Mouse (Mus musculus): ENCODE results near the gene Sparcl1.

DNA sequence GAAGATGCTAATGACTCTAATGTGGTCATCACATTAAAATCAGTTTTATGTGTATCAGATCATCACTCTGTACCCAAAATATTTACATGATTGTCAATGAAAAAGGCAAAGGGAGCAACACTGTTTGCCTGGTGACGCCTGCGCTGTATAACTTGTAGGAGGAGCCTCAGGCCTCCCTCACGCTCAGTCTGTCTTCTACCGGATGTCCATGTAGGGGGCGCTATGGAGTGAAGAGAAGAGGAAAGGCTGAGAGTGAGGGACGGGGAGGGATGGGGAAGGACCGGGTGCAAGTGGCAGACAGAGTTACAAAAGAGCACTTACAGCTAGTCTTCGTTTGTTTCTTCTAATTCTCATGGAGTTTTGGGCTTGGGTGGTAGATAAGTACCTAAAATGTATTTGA is 60.6 kb downstream of the Sparcl1 start:
- TF ChIP-seq CTCF (IDR thresholded peaks at IDR 0.05; ENCODE audit: low read depth): peak; percentile 75
- TF ChIP-seq EP300 (IDR thresholded peaks at IDR 0.05; ENCODE audit: low read depth): no peak
